Mouse (Mus musculus): ENCODE data around the gene Gm28305. TPM values are rescaled to one million over a fixed set of nuclear protein-coding genes. Genes with fewer than 3 reads are reported as not detected.

Gene Gm28305
- polyA plus RNA-seq (2015; fragmentation: Nextera tagmentation; extraction: Ambion mirVana), result not detected in 2 replicates

DNA sequence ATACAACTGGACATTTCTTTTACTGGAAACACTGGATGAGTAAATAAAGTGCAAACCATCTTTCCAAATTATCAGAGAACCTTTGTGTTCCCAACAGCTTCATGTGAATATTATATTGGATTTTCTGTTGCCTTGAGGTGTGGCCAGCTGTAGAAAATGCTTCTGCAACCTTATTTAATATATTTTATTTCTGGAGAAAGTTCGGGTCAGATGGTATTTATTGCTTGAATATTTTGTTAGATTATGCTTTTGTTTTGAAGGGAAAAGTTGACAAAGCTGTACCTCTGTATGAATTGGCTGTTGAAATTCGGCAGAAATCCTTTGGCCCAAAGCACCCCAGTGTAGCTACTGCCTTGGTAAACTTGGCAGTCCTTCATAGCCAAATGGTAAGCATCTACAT lies at the start of gene Gm28305:
Gene Gm28305, plus strand, starts transcription at position 301 of the 400 bp plus-strand sequence.
- WGBS, result 66% methylated on average over 2 of the region's 2 CpGs
- no peaks in the 10 kb centered on the region for H3K4me1 ChIP-seq (ENCODE audit: control insufficient read depth, insufficient read depth, low read length)
- H3K36me3 ChIP-seq (ENCODE audit: control insufficient read depth, insufficient read depth, low read length), result no peaks in the 10 kb centered on the region
- ATAC-seq (ENCODE audit: insufficient read depth, low FRiP score), result no peak
- H3K9ac ChIP-seq (ENCODE audit: low read length), result no peak within 1 kb of the TSS
- no peaks in the 10 kb centered on the region for H3K27me3 ChIP-seq (ENCODE audit: control insufficient read depth, insufficient read depth, low read length)
- no peak within 1 kb of the TSS for H3K4me3 ChIP-seq (replicated peaks; ENCODE audit: low read length)
- H3K4me2 ChIP-seq (ENCODE audit: low read depth, low read length), result no peak within 1 kb of the TSS
- no peak within 1 kb of the TSS for H3K27ac ChIP-seq (ENCODE audit: low read length)
- no peaks in the 10 kb centered on the region for H3K9me3 ChIP-seq (replicated peaks; ENCODE audit: control insufficient read depth, low read length)

DNA sequence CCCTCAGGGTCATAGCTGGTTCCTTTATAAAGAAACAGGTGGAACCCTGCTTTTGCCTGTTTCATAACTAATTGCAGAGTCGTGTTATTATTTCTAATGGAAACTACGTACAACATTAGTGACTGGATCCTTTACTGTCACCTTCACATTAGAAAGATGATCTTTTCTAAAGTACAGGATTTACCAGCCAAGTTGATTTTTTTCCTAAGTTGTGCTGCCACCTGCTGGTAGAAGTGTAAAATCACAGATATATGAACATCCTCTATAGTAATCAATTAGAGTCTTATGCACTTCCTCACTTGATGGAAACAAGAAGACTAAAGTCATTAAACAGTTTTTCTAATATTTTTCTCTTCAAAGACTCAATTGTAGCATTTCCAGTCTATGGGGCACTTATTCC lies 44.0 kb upstream of the Gm28305 start:
- H3K36me3 ChIP-seq (ENCODE audit: control insufficient read depth, insufficient read depth, low read length), result no peaks in the 10 kb centered on the region

DNA sequence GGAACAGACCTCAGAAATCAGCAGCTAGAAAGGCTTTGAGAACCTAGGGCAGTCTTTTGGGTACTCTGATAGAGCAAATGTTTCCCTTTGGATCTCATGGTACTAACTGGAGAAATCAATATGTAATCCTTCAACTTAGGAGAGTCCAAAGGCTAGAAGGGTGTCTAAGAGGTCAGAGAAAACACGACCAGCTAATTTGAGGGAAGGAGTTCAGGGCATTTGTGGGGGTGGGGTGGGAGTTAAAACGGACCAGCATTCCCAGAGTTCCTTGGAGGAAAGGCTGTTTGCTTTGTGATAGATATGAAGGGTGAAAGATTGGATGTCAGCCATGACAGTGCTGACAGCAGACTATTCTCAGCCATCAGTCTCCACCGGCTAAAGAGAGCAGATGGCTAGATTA lies 39.9 kb upstream of the Gm28305 start:
- no peak overlapping the region for H3K4me3 ChIP-seq (replicated peaks; ENCODE audit: low read length)
- H3K4me1 ChIP-seq (ENCODE audit: control insufficient read depth, insufficient read depth, low read length), result peaks cover 8% of the 10 kb centered on the region
- no peaks in the 10 kb centered on the region for H3K36me3 ChIP-seq (ENCODE audit: control insufficient read depth, insufficient read depth, low read length)
- H3K27me3 ChIP-seq (ENCODE audit: control insufficient read depth, insufficient read depth, low read length), result no peaks in the 10 kb centered on the region
- no peak overlapping the region for H3K27ac ChIP-seq (ENCODE audit: low read length)
- no peaks in the 10 kb centered on the region for H3K9me3 ChIP-seq (replicated peaks; ENCODE audit: control insufficient read depth, low read length)
- H3K9ac ChIP-seq (ENCODE audit: low read length), result no peak overlapping the region
- no peak for ATAC-seq (ENCODE audit: insufficient read depth, low FRiP score)
- 29% methylated on average over 3 of the region's 3 CpGs for WGBS
- H3K4me2 ChIP-seq (ENCODE audit: low read depth, low read length), result no peak overlapping the region

More for the DNA sequence above, 44.0 kb upstream of the Gm28305 start:
- Histone ChIP-seq H3K27me3 (ENCODE audit: control insufficient read depth, insufficient read depth, low read length) (no peaks in the 10 kb centered on the region), H3K4me3 (replicated peaks; ENCODE audit: low read length) (no peak overlapping the region), H3K4me2 (ENCODE audit: low read depth, low read length) (no peak overlapping the region), H3K4me1 (ENCODE audit: control insufficient read depth, insufficient read depth, low read length) (peaks cover under 1% of the 10 kb centered on the region; the same call in 1 of the 2 replicates), H3K9ac (ENCODE audit: low read length) (no peak overlapping the region), H3K9me3 (replicated peaks; ENCODE audit: control insufficient read depth, low read length) (no peaks in the 10 kb centered on the region), H3K27ac (ENCODE audit: low read length) (no peak overlapping the region)
- 0% methylated on average over 2 of the region's 2 CpGs for WGBS
- ATAC-seq (ENCODE audit: insufficient read depth, low FRiP score), result no peak

DNA sequence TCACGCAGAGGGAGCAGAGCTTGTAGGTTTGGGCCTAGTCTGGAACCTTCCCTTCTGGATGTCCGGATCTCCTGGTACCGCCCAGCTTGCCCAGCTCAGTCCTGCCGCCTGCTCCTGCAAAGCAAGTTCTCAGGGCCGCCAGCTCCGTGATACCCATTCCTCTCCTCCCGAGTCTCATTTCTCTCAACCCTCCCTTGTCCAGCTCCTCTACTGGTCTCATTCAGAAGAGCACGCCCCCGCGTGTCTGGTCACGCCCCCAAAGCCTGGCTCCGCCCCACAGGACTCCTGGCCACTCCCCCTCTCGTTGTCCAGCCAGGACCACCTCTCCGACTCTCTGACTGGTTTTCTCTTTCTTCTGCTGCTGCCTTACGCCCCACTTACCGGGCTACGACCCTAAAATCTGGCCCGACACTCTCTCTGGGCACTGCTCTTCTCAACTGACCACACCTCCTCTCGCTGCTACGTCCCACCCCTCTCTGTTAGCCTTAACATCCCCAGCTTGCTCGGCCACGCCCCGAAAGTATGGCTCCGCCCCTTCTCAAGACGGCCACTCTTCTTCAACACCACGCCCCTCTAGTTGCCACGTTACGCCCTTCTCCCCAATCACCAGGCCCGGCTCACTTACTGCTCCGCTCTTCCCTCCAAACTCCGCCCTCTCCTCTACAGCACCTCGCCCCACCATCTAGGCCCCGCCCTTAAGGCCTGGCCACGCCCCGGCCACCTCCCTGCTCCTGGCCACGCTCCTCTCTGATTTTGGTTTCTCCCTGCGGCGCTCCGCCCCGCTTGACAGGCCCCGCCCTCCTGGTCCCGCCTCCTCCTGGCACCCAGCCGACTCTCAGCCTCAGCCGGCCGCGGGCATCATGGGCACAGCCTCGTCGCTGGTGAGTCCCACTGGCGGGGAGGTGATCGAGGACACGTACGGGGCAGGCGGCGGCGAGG lies 38.3 kb upstream of the Gm28305 start, which contains the start of gene Nphp3:
Gene Nphp3, plus strand, starts transcription at position 624 of the 939 bp plus-strand sequence.
- Histone ChIP-seq H3K36me3 (ENCODE audit: control insufficient read depth, insufficient read depth, low read length) (no peaks in the 10 kb centered on the region), H3K4me2 (ENCODE audit: low read depth, low read length) (peak within 1 kb of the TSS; percentile 83), H3K4me3 (replicated peaks; ENCODE audit: low read length) (peak within 1 kb of the TSS; percentile 69), H3K4me1 (ENCODE audit: control insufficient read depth, insufficient read depth, low read length) (peaks cover 8% of the 10 kb centered on the region), H3K9ac (ENCODE audit: low read length) (peak within 1 kb of the TSS; percentile 75), H3K27me3 (ENCODE audit: control insufficient read depth, insufficient read depth, low read length) (no peaks in the 10 kb centered on the region), H3K27ac (ENCODE audit: low read length) (peak within 1 kb of the TSS; percentile 93), H3K9me3 (replicated peaks; ENCODE audit: control insufficient read depth, low read length) (no peaks in the 10 kb centered on the region)
- ATAC-seq (ENCODE audit: insufficient read depth, low FRiP score), result peak; percentile 98
- under 1% methylated on average over 55 of the region's 55 CpGs for WGBS

DNA sequence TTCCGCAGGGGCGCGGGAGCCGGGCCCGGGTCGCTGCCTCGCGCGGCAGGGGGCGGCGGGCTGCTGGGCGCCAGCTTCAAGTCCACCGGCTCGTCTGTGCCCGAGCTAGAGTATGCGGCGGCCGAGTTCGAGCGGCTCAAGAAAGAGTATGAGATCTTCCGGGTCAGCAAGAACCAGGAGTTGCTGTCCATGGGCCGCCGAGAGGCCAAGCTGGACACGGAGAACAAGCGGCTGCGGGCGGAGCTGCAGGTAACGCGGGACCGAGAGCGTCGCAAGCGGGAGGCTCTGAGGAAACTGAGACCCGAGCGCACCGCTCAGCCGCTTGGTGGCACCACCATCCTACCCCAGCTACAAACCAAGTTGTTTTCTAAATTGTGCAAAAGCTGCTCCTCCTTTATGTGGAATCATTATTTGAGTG lies 37.5 kb upstream of the Gm28305 start:
- H3K4me2 ChIP-seq (ENCODE audit: low read depth, low read length), result peak overlapping the region; percentile 60
- peaks cover 8% of the 10 kb centered on the region for H3K4me1 ChIP-seq (ENCODE audit: control insufficient read depth, insufficient read depth, low read length)
- H3K27me3 ChIP-seq (ENCODE audit: control insufficient read depth, insufficient read depth, low read length), result no peaks in the 10 kb centered on the region
- peak overlapping the region; percentile 75 for H3K27ac ChIP-seq (ENCODE audit: low read length)
- H3K9ac ChIP-seq (ENCODE audit: low read length), result peak overlapping the region; percentile 75
- H3K4me3 ChIP-seq (replicated peaks; ENCODE audit: low read length), result peak overlapping the region; percentile 69
- under 1% methylated on average over 36 of the region's 37 CpGs for WGBS
- ATAC-seq (ENCODE audit: insufficient read depth, low FRiP score), result peak; percentile 45
- no peaks in the 10 kb centered on the region for H3K36me3 ChIP-seq (ENCODE audit: control insufficient read depth, insufficient read depth, low read length)
- H3K9me3 ChIP-seq (replicated peaks; ENCODE audit: control insufficient read depth, low read length), result no peaks in the 10 kb centered on the region

DNA sequence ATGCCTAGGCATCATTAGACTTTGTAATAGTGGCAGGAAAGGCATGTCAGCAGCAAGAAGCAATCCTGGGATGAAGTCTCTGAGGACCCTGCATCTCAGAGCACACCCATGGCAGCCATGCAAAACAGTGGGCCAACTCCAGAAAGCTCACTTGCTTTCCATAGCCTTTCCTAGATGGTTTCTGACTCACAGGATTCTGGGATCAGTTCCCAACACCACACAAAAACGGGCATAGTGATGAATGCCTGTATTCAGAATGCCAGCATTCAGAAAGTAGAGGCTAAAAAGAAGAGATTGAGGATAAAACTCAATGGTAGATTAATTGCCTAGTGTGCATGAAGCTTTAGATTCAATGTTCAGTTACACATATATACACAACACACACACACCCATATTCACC lies 25.9 kb upstream of the Gm28305 start:
- H3K4me1 ChIP-seq (ENCODE audit: control insufficient read depth, insufficient read depth, low read length), result no peaks in the 10 kb centered on the region
- no peaks in the 10 kb centered on the region for H3K27me3 ChIP-seq (ENCODE audit: control insufficient read depth, insufficient read depth, low read length)
- H3K27ac ChIP-seq (ENCODE audit: low read length), result no peak overlapping the region
- WGBS, result 85% methylated on average over 1 of the region's 1 CpGs
- H3K9ac ChIP-seq (ENCODE audit: low read length), result no peak overlapping the region
- no peak overlapping the region for H3K4me3 ChIP-seq (replicated peaks; ENCODE audit: low read length)
- ATAC-seq (ENCODE audit: insufficient read depth, low FRiP score), result no peak
- H3K9me3 ChIP-seq (replicated peaks; ENCODE audit: control insufficient read depth, low read length), result no peaks in the 10 kb centered on the region
- no peaks in the 10 kb centered on the region for H3K36me3 ChIP-seq (ENCODE audit: control insufficient read depth, insufficient read depth, low read length)
- H3K4me2 ChIP-seq (ENCODE audit: low read depth, low read length), result no peak overlapping the region

DNA sequence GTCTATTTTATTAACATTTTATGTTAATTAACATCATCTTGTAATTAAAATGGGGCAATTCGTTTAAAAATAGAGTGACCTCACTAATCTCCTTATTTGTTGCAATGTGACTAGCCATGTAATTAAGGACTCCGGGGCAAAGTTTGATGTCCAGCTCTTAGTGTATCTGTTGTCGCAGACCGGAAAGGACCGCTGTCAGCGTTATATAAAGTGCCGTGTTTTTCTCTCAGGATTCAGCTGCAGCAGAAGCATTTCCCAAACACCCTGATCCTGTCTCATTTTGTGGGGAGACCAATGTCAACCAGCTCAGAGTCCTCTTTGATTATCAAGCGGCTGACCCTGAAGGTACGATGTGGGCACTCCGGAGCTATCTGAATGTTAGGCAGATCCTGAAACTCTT lies 19.4 kb upstream of the Gm28305 start:
- no peaks in the 10 kb centered on the region for H3K9me3 ChIP-seq (replicated peaks; ENCODE audit: control insufficient read depth, low read length)
- H3K27ac ChIP-seq (ENCODE audit: low read length), result no peak overlapping the region
- no peak overlapping the region for H3K4me3 ChIP-seq (replicated peaks; ENCODE audit: low read length)
- H3K4me1 ChIP-seq (ENCODE audit: control insufficient read depth, insufficient read depth, low read length), result no peaks in the 10 kb centered on the region
- no peak for ATAC-seq (ENCODE audit: insufficient read depth, low FRiP score)
- WGBS, result 92% methylated on average over 10 of the region's 10 CpGs
- H3K9ac ChIP-seq (ENCODE audit: low read length), result no peak overlapping the region
- no peaks in the 10 kb centered on the region for H3K27me3 ChIP-seq (ENCODE audit: control insufficient read depth, insufficient read depth, low read length)
- H3K4me2 ChIP-seq (ENCODE audit: low read depth, low read length), result no peak overlapping the region
- no peaks in the 10 kb centered on the region for H3K36me3 ChIP-seq (ENCODE audit: control insufficient read depth, insufficient read depth, low read length)

DNA sequence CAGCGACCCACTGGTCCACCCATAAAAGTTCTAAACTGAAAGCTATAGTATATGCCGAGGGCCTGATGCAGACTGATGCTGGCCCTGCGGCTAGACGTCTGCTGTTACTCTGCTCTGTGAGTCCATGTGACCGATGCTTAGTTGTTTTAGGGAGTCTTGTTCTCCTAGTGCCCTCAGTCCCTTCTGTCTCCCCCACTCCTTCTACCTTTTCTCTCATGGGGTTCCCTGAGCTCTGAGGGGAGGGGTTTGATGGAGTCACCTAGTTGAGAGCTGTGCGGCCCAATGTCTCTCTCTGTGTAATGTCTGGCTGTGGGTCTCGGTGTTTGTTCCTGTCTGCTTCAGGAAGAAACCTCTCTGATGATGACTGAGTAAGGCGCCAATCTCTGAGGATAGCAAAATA lies 13.3 kb upstream of the Gm28305 start:
- Histone ChIP-seq H3K27me3 (ENCODE audit: control insufficient read depth, insufficient read depth, low read length) (no peaks in the 10 kb centered on the region), H3K36me3 (ENCODE audit: control insufficient read depth, insufficient read depth, low read length) (peaks cover 12% of the 10 kb centered on the region), H3K4me2 (ENCODE audit: low read depth, low read length) (no peak overlapping the region), H3K9me3 (replicated peaks; ENCODE audit: control insufficient read depth, low read length) (no peaks in the 10 kb centered on the region), H3K4me1 (ENCODE audit: control insufficient read depth, insufficient read depth, low read length) (no peaks in the 10 kb centered on the region), H3K9ac (ENCODE audit: low read length) (no peak overlapping the region), H3K4me3 (replicated peaks; ENCODE audit: low read length) (no peak overlapping the region), H3K27ac (ENCODE audit: low read length) (no peak overlapping the region)
- ATAC-seq (ENCODE audit: insufficient read depth, low FRiP score), result no peak
- WGBS, result 93% methylated on average over 8 of the region's 8 CpGs

DNA sequence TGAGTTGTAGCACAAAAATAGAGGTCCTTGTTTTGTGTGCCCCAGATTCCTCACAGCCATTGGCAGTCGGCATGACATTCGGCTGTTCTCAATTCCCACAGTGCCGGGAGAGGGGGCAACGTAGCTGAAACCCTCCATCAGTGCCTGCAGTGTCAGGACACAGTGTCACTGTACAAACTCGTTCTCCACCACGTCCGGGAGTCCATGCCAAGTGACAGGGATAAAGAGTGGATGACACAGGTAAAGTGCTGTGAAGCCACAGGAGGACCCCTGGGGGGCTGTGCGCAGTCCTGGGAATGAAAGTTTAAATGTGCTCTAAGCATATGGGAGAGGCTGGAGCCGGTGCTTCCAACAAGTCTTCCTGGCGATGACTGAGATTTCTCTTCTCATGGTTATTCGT lies 10.6 kb upstream of the Gm28305 start:
- ATAC-seq (ENCODE audit: insufficient read depth, low FRiP score), result no peak
- Histone ChIP-seq H3K4me2 (ENCODE audit: low read depth, low read length) (no peak overlapping the region), H3K36me3 (ENCODE audit: control insufficient read depth, insufficient read depth, low read length) (peaks cover 12% of the 10 kb centered on the region), H3K9me3 (replicated peaks; ENCODE audit: control insufficient read depth, low read length) (no peaks in the 10 kb centered on the region), H3K9ac (ENCODE audit: low read length) (no peak overlapping the region), H3K4me1 (ENCODE audit: control insufficient read depth, insufficient read depth, low read length) (no peaks in the 10 kb centered on the region), H3K4me3 (replicated peaks; ENCODE audit: low read length) (no peak overlapping the region), H3K27ac (ENCODE audit: low read length) (no peak overlapping the region), H3K27me3 (ENCODE audit: control insufficient read depth, insufficient read depth, low read length) (no peaks in the 10 kb centered on the region)
- 90% methylated on average over 11 of the region's 11 CpGs for whole genome bisulfite sequencing

Data from stomach, embryonic 16.5 days (tissue).